Mouse (Mus musculus): ENCODE measurements around the gene H2-Q6. TPM values are rescaled to one million over a fixed set of nuclear protein-coding genes. Genes with fewer than 3 reads are reported as not detected.
"Not testable (repeated sequence)": the region's sequence is repeated elsewhere in the genome, so short reads cannot be mapped to it uniquely, and the experiment has no call there.

H2-Q6 gene
- polyA plus RNA-seq, 1 experiment from 2014 or later, result 0.86 TPM

- peak within 1 kb of the TSS; percentile 41 for H3K4me3 ChIP-seq (ENCODE audit: low read depth, low read length)
- H3K27me3 ChIP-seq (replicated peaks; ENCODE audit: insufficient read depth, low read length); H3K27ac ChIP-seq (ENCODE audit: low read length); H3K36me3 ChIP-seq (ENCODE audit: insufficient read depth, low read length); H3K4me1 ChIP-seq (ENCODE audit: insufficient read depth, low read depth, low read length); H3K9me3 ChIP-seq (ENCODE audit: low read length): not testable (repeated sequence)
- peak; percentile 99 for ATAC-seq
- 4% methylated on average over 18 of the region's 18 CpGs for WGBS
- peak within 1 kb of the TSS; percentile 32; the same call in 1 of the 2 replicates for H3K9ac ChIP-seq (replicated peaks; ENCODE audit: low read depth)
- peak; percentile 90 for DNase-seq (ENCODE audit: low spot score)
- peak within 1 kb of the TSS; percentile 86 for H3K4me2 ChIP-seq (replicated peaks; ENCODE audit: low read depth, low read length)
- peak; percentile 20; the same call in 1 of the 2 replicates for TF ChIP-seq CTCF (IDR thresholded peaks at IDR 0.05)
Measured at GRCm38 (mm10) chr17:35438885-35439284, 14.2 kb downstream of the H2-Q6 start, which contains the start of gene H2-Q7. Gene H2-Q7, plus strand, starts transcription at chr17:35439155.

- not testable (repeated sequence) for H3K27me3 ChIP-seq (replicated peaks; ENCODE audit: insufficient read depth, low read length); DNase-seq (ENCODE audit: low spot score); H3K4me1 ChIP-seq (ENCODE audit: insufficient read depth, low read depth, low read length); H3K9me3 ChIP-seq (ENCODE audit: low read length); H3K27ac ChIP-seq (ENCODE audit: low read length); H3K36me3 ChIP-seq (ENCODE audit: insufficient read depth, low read length)
- peak; percentile 39 for ATAC-seq
- H3K9ac ChIP-seq (replicated peaks; ENCODE audit: low read depth), result peak overlapping the region; percentile 32; the same call in 1 of the 2 replicates
- under 1% methylated on average over 39 of the region's 48 CpGs for WGBS
- peak overlapping the region; percentile 41 for H3K4me3 ChIP-seq (ENCODE audit: low read depth, low read length)
- peak overlapping the region; percentile 86 for H3K4me2 ChIP-seq (replicated peaks; ENCODE audit: low read depth, low read length)
Measured at GRCm38 (mm10) chr17:35439295-35439747, 14.7 kb downstream of the H2-Q6 start.

GRCm38 (mm10) chr17:35439925-35440645, 15.4 kb downstream of the H2-Q6 start:
- not testable (repeated sequence) for H3K4me1 ChIP-seq (ENCODE audit: insufficient read depth, low read depth, low read length); DNase-seq (ENCODE audit: low spot score); H3K27ac ChIP-seq (ENCODE audit: low read length); H3K4me3 ChIP-seq (ENCODE audit: low read depth, low read length); ATAC-seq; H3K36me3 ChIP-seq (ENCODE audit: insufficient read depth, low read length); H3K27me3 ChIP-seq (replicated peaks; ENCODE audit: insufficient read depth, low read length); H3K9ac ChIP-seq (replicated peaks; ENCODE audit: low read depth); H3K4me2 ChIP-seq (replicated peaks; ENCODE audit: low read depth, low read length); H3K9me3 ChIP-seq (ENCODE audit: low read length)
- WGBS, result 47% methylated on average over 24 of the region's 27 CpGs

- not testable (repeated sequence) for ATAC-seq; H3K9me3 ChIP-seq (ENCODE audit: low read length); H3K27ac ChIP-seq (ENCODE audit: low read length); H3K27me3 ChIP-seq (replicated peaks; ENCODE audit: insufficient read depth, low read length); H3K4me3 ChIP-seq (ENCODE audit: low read depth, low read length); H3K9ac ChIP-seq (replicated peaks; ENCODE audit: low read depth); DNase-seq (ENCODE audit: low spot score); H3K36me3 ChIP-seq (ENCODE audit: insufficient read depth, low read length); H3K4me2 ChIP-seq (replicated peaks; ENCODE audit: low read depth, low read length); H3K4me1 ChIP-seq (ENCODE audit: insufficient read depth, low read depth, low read length)
- WGBS, result 88% methylated on average over 2 of the region's 2 CpGs
Measured at GRCm38 (mm10) chr17:35442376-35442775, 17.7 kb downstream of the H2-Q6 start.

GRCm38 (mm10) chr17:35444510-35444909, 19.9 kb downstream of the H2-Q6 start:
- H3K27ac ChIP-seq (ENCODE audit: low read length); H3K4me2 ChIP-seq (replicated peaks; ENCODE audit: low read depth, low read length); DNase-seq (ENCODE audit: low spot score); H3K27me3 ChIP-seq (replicated peaks; ENCODE audit: insufficient read depth, low read length); H3K36me3 ChIP-seq (ENCODE audit: insufficient read depth, low read length); H3K4me1 ChIP-seq (ENCODE audit: insufficient read depth, low read depth, low read length); H3K4me3 ChIP-seq (ENCODE audit: low read depth, low read length); H3K9ac ChIP-seq (replicated peaks; ENCODE audit: low read depth); ATAC-seq; H3K9me3 ChIP-seq (ENCODE audit: low read length): not testable (repeated sequence)
- WGBS, result 87% methylated on average over 2 of the region's 2 CpGs

- not testable (repeated sequence) for DNase-seq (ENCODE audit: low spot score); H3K27me3 ChIP-seq (replicated peaks; ENCODE audit: insufficient read depth, low read length); H3K9ac ChIP-seq (replicated peaks; ENCODE audit: low read depth); H3K4me2 ChIP-seq (replicated peaks; ENCODE audit: low read depth, low read length); ATAC-seq; H3K27ac ChIP-seq (ENCODE audit: low read length); H3K4me3 ChIP-seq (ENCODE audit: low read depth, low read length); H3K9me3 ChIP-seq (ENCODE audit: low read length); H3K36me3 ChIP-seq (ENCODE audit: insufficient read depth, low read length); H3K4me1 ChIP-seq (ENCODE audit: insufficient read depth, low read depth, low read length)
- no CpG with 5 or more reads among the region's 1 CpGs for WGBS
Measured at GRCm38 (mm10) chr17:35458247-35458646, 33.6 kb downstream of the H2-Q6 start.

- DNase-seq (ENCODE audit: low spot score); H3K4me1 ChIP-seq (ENCODE audit: insufficient read depth, low read depth, low read length); H3K4me2 ChIP-seq (replicated peaks; ENCODE audit: low read depth, low read length); H3K27me3 ChIP-seq (replicated peaks; ENCODE audit: insufficient read depth, low read length); H3K27ac ChIP-seq (ENCODE audit: low read length); H3K36me3 ChIP-seq (ENCODE audit: insufficient read depth, low read length); ATAC-seq; H3K4me3 ChIP-seq (ENCODE audit: low read depth, low read length); H3K9ac ChIP-seq (replicated peaks; ENCODE audit: low read depth); H3K9me3 ChIP-seq (ENCODE audit: low read length): not testable (repeated sequence)
- WGBS, result no CpG with 5 or more reads among the region's 9 CpGs
Measured at GRCm38 (mm10) chr17:35460513-35461341, 36.1 kb downstream of the H2-Q6 start.
